Mouse (Mus musculus): ENCODE data around the gene Mxi1.

Mxi1 gene

DNA sequence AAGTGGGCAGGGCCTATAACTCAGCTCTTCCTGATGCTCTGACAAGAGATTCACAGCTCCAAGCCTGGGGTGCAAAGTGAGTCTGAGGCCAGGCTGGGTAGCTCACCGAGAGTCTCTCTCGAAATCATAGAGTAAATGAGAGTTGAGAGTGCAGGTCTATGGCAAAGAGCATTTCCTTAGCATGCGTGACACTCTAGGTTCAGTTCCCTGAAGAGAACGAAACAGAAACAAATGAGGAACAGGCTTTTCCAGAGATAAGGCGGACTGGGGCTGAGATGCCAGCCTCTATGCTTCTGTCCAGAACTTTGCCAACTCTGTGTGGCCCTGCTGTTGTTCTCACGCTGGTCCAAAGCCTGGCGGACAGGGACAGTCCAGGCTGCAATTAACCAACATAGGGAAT is 6.9 kb upstream of the Mxi1 start:
- no peak for DNase-seq

GRCm38 (mm10) chr19:53305621-53306020 is 4.7 kb upstream of the Mxi1 start:
- no peak for DNase-seq

DNA sequence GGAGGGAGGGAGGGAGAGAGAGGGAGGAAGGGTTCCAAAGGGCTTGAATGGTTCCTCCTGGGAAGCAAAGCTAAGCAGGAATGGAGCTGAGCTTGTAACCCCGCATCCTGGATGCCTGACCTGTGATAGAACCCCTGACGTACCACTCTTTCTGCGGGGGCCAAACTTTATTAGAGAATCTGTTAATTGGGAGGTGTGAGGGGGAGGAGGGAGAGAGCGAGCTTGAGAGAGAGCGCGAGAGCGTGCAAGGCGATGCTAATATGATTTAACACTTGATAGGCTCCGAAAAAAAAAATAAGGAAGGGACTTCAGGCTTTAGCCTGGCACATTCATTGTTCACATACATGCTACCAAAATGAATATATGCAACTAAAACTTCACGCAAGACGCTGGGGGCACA is 3.6 kb upstream of the Mxi1 start:
- no peak for DNase-seq

- DNase-seq: no peak
Observed at GRCm38 (mm10) chr19:53307219-53307618, 3.1 kb upstream of the Mxi1 start.

- no peak for DNase-seq
Observed at GRCm38 (mm10) chr19:53309631-53310030, 687 bp upstream of the Mxi1 start.

GRCm38 (mm10) chr19:53310771-53311523 is 629 bp downstream of the Mxi1 start:
- peak; percentile 55 to 56 for DNase-seq

GRCm38 (mm10) chr19:53311524-53312335 is 1.4 kb downstream of the Mxi1 start:
- DNase-seq: peak; percentile 43 to 44

DNA sequence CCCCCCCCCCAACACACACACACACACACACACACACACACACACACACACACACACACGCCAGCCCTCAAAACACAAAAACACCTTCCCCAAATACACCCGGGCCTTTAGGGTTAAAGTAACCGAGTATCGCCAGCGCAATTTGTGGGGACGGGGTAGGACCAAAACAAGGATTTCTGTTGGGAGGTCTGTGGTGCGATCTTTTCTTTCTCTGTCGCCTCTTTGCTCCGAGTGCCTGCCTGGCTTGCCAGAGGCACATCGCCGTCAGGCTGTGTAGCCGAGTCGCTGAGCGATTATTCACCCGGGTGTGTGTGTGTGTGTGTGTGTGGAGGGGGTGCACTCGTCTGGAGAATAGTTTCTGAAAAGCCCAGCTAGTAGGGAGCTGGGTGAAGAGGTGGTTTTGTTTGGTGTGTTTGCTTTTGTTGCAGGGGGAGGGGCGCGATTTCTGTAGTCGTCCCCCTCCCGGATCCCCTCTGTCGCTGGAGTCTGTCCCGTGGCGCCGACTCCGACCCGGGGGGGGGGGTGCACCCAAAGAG is 2.1 kb downstream of the Mxi1 start:
- DNase-seq: peak; percentile 39 to 42

DNA sequence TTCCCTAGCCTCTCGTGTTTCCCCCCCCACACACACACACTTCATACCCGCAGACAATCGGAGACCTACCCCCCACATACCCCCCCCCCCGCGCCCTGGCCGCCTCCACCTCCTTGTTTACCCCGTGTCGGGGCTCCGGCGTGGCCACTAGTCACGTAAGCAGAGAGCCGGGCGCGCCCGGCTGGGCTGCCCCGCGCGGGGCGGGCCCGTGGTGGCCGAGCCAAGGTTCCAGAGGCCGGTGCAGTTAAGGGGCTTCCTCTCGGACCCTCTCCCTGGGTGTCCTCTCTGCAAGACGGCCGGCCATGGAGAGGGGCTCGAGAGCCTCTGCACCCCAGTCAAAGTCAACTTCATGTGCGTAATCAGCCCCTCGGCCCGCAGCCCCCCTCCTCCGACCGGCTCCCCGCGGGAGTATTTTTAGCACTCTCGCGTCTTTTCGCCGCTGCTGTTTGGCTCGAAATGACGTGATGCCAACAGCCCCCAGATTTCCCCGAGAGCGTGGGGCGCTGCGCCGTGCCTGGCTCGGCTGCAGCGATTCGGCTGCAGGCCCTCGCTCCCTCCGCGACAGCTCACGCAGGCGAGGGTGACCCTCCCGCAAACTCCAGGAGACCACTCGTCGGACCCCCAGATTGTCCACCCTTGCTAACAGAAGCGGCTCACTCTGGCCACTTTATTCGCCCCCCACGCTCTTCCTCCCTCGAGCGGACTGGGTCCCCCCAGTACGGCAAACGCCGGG is 2.8 kb downstream of the Mxi1 start:
- DNase-seq: peak; percentile 55 to 68

DNA sequence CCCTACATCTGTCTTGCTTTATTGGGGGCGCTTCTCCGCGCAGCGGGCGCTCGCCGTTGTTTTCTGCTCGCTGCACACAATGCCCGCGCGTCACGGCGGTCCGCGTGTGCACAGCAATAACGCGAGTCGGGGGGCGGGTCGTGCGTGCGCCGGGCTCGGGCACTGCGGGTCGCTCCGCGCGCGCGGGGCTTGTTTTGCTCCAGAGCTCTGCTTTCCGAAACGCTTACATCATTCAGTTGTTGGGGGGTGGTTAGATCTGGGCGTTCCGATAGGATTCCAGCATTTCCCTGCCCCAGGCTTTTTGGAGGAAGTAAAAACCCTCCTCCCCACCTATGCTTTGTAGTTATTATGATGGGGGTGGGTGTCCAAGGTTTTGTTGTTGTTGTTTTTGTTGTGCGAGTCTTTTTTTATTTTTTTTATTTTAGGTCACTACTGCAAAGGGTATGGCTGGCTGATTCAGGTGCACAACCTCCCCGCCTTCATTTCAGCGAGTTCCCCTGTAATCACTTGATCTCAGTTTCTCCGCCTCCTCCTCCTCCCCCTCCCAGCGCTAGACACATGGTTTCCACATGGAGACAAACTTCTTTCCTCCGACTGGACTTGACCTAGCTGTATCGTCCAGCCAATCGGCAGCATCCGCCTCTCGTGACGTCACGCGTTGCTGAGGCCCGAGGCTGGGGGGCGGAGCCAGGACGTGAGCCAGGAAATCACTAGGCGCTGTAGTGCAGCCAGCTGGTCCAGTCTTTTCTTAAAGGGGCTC is 3.5 kb downstream of the Mxi1 start:
- DNase-seq: peak; percentile 97 to 99

DNA sequence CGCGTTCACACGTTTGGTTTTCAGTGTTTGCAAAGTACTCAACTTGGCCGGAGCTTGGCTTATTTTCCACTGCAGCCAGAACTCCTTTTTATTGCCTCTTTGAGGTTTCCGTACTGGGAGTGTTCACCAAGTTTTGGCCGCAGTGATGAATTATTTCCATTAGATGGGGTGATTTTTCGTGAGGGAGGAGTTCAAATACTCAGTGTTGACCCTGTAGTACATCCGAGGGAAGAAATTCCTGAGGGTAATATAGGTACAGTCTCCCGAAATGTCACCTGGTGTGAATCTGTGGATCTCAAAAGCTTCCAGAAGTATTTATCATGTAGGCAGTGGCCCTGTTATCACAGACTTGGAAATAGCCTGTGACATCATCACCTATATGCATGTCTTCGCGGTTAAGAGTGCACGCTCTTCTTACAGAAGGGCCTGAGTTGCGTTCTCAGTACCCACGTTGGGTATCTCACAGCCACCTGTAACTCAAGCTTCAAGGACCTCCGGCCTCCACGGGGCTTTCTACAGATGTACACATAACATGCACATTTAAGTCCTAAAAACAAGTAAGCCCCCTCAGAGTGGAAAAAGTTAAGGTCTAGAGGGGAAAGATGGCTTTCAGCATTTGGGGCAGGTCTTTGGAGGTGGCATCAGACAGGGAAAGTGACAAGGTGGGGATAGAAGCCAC is 4.4 kb downstream of the Mxi1 start:
- DNase-seq: no peak

GRCm38 (mm10) chr19:53315209-53315654 is 4.9 kb downstream of the Mxi1 start:
- DNase-seq: no peak

GRCm38 (mm10) chr19:53316105-53316504 is 5.8 kb downstream of the Mxi1 start:
- no peak for DNase-seq

DNA sequence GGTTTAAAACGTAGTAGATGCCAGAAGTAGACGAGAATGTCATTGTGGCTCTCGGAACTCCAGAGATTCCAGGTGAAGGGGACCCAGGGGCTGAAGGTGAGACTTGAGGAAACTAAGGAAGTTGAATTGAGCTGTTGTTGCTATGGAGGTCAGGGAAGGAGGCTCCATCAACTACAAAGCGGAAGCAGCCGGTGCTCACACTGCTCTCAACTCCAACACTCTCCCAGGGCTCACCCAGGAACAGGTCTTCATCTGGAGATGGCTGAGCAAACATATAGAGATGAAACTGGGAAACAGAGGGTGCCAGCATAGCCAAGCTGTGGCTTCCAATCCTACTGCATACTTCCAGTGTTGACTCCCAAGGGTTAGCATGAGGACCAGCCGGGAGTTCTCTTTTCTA is 6.6 kb downstream of the Mxi1 start:
- no peak for DNase-seq

GRCm38 (mm10) chr19:53318143-53319132 is 8.1 kb downstream of the Mxi1 start:
- no peak for DNase-seq

- DNase-seq: no peak
Observed at GRCm38 (mm10) chr19:53320264-53321110, 10.2 kb downstream of the Mxi1 start.

DNA sequence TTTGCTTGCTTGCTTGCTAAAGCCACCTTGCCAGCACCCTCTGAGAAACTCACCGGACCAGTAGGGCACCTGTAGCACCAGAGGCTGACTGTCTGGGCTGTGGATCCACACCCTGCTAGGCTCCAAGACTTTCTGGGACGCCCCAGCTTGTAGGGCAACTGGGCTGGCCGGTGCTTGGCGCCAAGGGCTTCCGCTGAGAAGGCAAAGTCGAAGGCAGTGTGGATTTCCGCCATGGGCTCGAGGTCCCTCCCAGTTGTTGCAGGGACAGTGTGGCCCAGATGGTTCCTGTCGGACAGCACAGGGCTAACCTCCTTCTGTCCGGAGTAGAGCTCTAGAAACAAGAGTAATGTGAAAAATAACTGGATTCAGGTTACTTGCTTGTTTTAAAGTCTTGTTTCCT is 11.0 kb downstream of the Mxi1 start:
- DNase-seq: no peak

DNA sequence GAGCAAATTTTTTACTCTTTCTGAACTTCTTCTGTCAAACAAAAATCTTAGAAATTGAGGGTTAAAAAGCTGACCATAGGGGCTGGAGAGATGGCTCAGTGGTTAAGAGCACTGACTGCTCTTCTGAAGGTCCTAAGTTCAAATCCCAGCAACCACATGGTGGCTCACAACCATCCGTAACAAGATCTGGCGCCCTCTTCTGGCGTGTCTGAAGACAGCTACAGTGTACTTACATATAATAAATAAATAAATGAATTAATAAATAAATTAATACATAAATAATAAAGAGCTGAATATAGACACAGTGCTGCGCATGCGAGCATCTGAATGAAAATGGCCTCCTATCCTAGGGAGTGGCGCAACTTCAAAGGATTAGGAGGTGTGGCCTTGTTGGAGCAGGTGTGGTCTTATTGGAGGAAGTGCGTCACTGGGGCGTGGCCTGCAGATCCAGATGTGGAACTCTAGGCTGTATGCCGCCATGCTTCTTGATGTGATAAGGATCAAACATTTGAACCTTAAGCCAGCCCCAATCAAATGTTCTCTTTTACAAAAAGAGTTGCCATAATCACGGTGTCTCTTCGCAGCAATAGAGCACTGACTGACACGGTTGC is 12.2 kb downstream of the Mxi1 start:
- DNase-seq: no peak

DNA sequence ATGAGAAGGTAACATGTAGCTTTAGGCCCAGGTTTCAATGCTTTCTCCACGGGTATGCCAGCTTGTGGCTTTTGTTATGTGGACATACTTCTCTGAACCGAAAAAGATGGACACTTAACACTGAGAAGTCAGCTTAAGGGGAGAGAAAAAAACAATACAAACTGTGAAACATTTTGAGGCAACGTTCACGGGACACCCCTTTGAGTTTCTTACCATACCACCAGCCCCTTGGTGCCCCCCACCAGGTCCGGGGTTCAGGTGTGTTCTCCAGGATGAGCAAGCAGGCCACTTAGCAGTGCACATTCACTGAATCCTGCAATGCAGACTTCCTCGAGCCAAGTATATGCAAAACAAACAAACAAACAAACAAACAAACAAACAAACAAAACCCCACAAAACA is 14.5 kb downstream of the Mxi1 start:
- no peak for DNase-seq

Measured in thymus, postnatal 36 days (tissue).